Mouse (Mus musculus) forebrain, embryonic 12.5 days (tissue): Measurements from ENCODE around the gene Gm17655. TPM values are rescaled to one million over a fixed set of nuclear protein-coding genes. Genes with fewer than 3 reads are reported as not detected.
A peak's percentile ranks its signal among the peaks of the same experiment; 100 is the strongest.

ENCODE experiments used
- ATAC-seq: fragments of 200-750 bp; cut with Nextera tagmentation; 2 replicates; pipeline ENCODE4 v1.8.0; 2017; ENCODE audit warnings: moderate TSS enrichment; ENCODE audit not compliant: low FRiP score
- H3K27ac ChIP-seq: fragments of 300-500 bp; sonication (generic); 2 replicates; pipeline ENCODE4 v1.5.1; 2016; ENCODE audit warnings: mild to moderate bottlenecking
- H3K27me3 ChIP-seq: fragments of 300-500 bp; sonication (generic); 2 replicates; pipeline ENCODE4 v1.6.1; 2016; ENCODE audit warnings: mild to moderate bottlenecking
- H3K36me3 ChIP-seq: fragments of 300-500 bp; sonication (generic); replicated peaks from 2 replicates; pipeline ENCODE4 v1.6.1; 2016; ENCODE audit warnings: mild to moderate bottlenecking
- H3K4me1 ChIP-seq: fragments of 300-500 bp; sonication (generic); 2 replicates; pipeline ENCODE4 v1.6.1; 2016
- H3K4me2 ChIP-seq: fragments of 300-500 bp; sonication (generic); 2 replicates; pipeline ENCODE4 v1.6.1; 2016; ENCODE audit warnings: mild to moderate bottlenecking, moderate library complexity
- H3K4me3 ChIP-seq: fragments of 300-500 bp; sonication (generic); replicated peaks from 2 replicates; pipeline ENCODE4 v1.5.1; 2016; ENCODE audit warnings: mild to moderate bottlenecking
- H3K9ac ChIP-seq: fragments of 300-500 bp; sonication (generic); 2 replicates; pipeline ENCODE4 v1.6.1; 2016; ENCODE audit warnings: mild to moderate bottlenecking
- H3K9me3 ChIP-seq: fragments of 300-500 bp; sonication (generic); 2 replicates; pipeline ENCODE4 v1.6.1; 2016
- WGBS: fragments of 180-500 bp; shearing (Covaris S2); methylation state at CpG from one replicate; pipeline ENCODE4 v1.1.7; 2016; 5-methylcytosine and 5-hydroxymethylcytosine counted together
- polyA plus RNA-seq: library from polyadenylated mRNA; unstranded; fragments of >200 nt; fragmentation: Nextera tagmentation; extraction: Ambion mirVana; gene quantifications from 2 replicates; pipeline ENCODE4 v1.2.1, GENCODE M21; 2016

The Gm17655 gene
- polyA plus RNA-seq, 1 experiment from 2014 or later, result 8.4 TPM

- H3K27me3 ChIP-seq, result peaks cover 27% of the 10 kb centered on the region
- peak; percentile 36 for ATAC-seq
- 21% methylated on average over 34 of the region's 34 CpGs for WGBS
- H3K27ac ChIP-seq, result no peak overlapping the region
- peak overlapping the region; percentile 17; the same call in 1 of the 2 replicates for H3K9ac ChIP-seq
- H3K36me3 ChIP-seq, result peaks cover 45% of the 10 kb centered on the region
- peaks cover 38% of the 10 kb centered on the region for H3K4me1 ChIP-seq
- H3K4me2 ChIP-seq, result peak overlapping the region; percentile 64
- no peaks in the 10 kb centered on the region for H3K9me3 ChIP-seq
- peak overlapping the region; percentile 33 for H3K4me3 ChIP-seq
Measured at GRCm38 (mm10) chr5:110101716-110102347, 29.5 kb upstream of the Gm17655 start.

DNA sequence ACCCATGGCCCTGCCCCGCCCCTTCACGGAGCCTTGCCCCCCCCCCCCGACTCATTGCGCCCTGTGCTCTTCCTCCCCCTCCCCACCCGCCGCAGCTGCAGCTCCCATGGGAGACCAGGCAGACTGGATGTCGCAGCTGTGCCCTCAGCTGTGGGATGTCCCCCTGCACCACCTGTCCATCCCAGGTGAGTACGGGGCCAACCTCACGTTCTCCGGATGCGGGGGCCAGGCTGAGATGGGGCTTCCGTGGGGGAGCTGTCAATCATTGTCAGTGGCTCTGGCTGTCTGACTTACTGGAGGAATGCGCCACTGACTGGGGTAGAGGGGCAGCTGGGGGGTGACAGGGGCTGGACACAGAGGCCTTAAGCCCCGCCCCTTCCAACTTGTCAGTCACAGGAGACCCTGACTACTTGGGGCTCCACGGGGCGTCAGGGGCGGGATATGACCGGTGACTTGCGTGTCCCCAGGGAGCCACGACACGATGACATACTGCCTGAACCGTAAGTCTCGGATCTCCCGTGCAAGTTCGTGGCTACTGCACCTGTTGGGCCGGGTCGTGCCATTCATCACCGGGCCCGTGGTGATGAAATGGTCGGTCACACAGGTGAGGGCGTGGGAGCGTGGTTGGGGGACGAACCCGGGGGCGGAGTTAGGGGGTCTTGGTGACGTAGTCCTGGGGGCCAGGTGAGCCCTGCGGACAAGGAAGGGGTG, 28.8 kb upstream of the Gm17655 start:
- no peaks in the 10 kb centered on the region for H3K9me3 ChIP-seq
- H3K36me3 ChIP-seq, result peaks cover 39% of the 10 kb centered on the region
- peak overlapping the region; percentile 17; the same call in 1 of the 2 replicates for H3K9ac ChIP-seq
- 2% methylated on average over 36 of the region's 37 CpGs for WGBS
- H3K27me3 ChIP-seq, result peaks cover 27% of the 10 kb centered on the region
- H3K4me3 ChIP-seq, result peak overlapping the region; percentile 33
- H3K4me1 ChIP-seq, result peaks cover 30% of the 10 kb centered on the region
- peak overlapping the region; percentile 64 for H3K4me2 ChIP-seq
- ATAC-seq, result peak; percentile 17
- no peak overlapping the region for H3K27ac ChIP-seq

DNA sequence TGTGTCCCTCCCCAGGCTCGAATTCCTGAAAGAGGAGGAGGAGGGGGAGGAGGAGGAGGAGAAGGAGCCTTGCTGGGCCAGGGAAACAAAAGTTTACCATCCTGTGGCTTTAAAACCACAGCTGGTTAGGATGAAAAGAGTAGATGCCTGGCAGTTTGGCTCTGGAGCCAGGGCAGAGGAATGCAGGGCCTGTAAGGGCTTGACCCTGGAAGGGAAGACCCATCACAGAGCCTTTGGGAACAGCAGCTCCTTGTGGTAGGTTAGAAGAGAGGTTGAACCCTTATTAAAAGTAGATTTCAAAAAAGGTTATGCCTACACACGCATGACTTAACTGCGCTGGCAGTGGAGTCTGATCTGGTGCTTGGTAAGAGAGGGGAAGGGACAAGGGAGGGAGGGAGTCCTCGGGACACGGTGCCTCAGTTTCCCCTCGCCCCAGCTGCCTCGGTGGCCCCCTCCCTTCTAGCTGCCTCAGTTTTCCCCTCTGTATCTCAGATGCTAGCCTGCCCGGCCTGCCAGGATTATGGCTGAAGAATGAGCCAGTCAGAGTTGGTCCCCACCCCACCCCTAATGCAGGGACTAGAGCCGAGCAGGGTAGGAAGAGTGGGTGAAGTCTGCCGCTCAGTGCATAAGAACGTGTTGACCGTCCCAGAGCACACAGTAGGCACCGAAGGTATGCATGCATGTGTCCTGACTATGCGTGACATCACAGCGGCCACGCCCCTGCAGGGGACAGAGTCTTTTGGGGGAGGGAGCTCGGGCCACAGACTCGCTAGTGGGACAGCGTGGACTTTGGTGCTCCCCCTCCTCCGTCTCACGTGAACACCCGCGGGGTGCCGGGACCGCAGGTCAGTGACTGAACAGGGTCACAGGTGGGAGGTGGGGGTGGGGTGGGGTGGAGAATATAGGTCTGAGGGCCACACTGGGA, 27.6 kb upstream of the Gm17655 start, which contains the start of gene Plcxd1:
Gene Plcxd1 (plus strand): TSS at position 314 of the 925 bp plus-strand sequence.
- peak within 1 kb of the TSS; percentile 1; the same call in 1 of the 2 replicates for H3K9ac ChIP-seq
- H3K4me2 ChIP-seq, result peak within 1 kb of the TSS; percentile 64
- no peak for ATAC-seq
- H3K4me1 ChIP-seq, result peaks cover 34% of the 10 kb centered on the region
- WGBS, result 4% methylated on average over 25 of the region's 25 CpGs
- H3K4me3 ChIP-seq, result peak within 1 kb of the TSS; percentile 33; the same call in 1 of the 2 replicates
- H3K27ac ChIP-seq, result no peak within 1 kb of the TSS
- peaks cover 27% of the 10 kb centered on the region for H3K36me3 ChIP-seq
- peaks cover 27% of the 10 kb centered on the region for H3K27me3 ChIP-seq
- no peaks in the 10 kb centered on the region for H3K9me3 ChIP-seq

GRCm38 (mm10) chr5:110098991-110099477, 26.7 kb upstream of the Gm17655 start:
- WGBS, result 39% methylated on average over 1 of the region's 1 CpGs
- peaks cover 19% of the 10 kb centered on the region for H3K36me3 ChIP-seq
- H3K27ac ChIP-seq, result no peak overlapping the region
- H3K4me1 ChIP-seq, result peaks cover 39% of the 10 kb centered on the region
- H3K4me3 ChIP-seq, result no peak overlapping the region
- ATAC-seq, result no peak
- no peaks in the 10 kb centered on the region for H3K9me3 ChIP-seq
- peaks cover 27% of the 10 kb centered on the region for H3K27me3 ChIP-seq
- no peak overlapping the region for H3K4me2 ChIP-seq
- no peak overlapping the region for H3K9ac ChIP-seq

GRCm38 (mm10) chr5:110094847-110095213, 22.5 kb upstream of the Gm17655 start:
- H3K27ac ChIP-seq, result peak overlapping the region; percentile 56; the same call in 1 of the 2 replicates
- H3K36me3 ChIP-seq, result no peaks in the 10 kb centered on the region
- peaks cover 1% of the 10 kb centered on the region; the same call in 1 of the 2 replicates for H3K27me3 ChIP-seq
- 18% methylated on average over 4 of the region's 4 CpGs for WGBS
- peak; percentile 20; the same call in 1 of the 2 replicates for ATAC-seq
- H3K9ac ChIP-seq, result peak overlapping the region; percentile 65
- peaks cover 17% of the 10 kb centered on the region for H3K4me1 ChIP-seq
- peak overlapping the region; percentile 68 for H3K4me2 ChIP-seq
- H3K9me3 ChIP-seq, result no peaks in the 10 kb centered on the region
- peak overlapping the region; percentile 51 for H3K4me3 ChIP-seq

- ATAC-seq, result peak; percentile 97
- under 1% methylated on average over 25 of the region's 25 CpGs for WGBS
- peak within 1 kb of the TSS; percentile 56 for H3K27ac ChIP-seq
Measured at GRCm38 (mm10) chr5:110094030-110094846, 21.9 kb upstream of the Gm17655 start, which contains the start of gene Gm35315. TSS of gene Gm35315 (minus strand) at chr5:110094420.

DNA sequence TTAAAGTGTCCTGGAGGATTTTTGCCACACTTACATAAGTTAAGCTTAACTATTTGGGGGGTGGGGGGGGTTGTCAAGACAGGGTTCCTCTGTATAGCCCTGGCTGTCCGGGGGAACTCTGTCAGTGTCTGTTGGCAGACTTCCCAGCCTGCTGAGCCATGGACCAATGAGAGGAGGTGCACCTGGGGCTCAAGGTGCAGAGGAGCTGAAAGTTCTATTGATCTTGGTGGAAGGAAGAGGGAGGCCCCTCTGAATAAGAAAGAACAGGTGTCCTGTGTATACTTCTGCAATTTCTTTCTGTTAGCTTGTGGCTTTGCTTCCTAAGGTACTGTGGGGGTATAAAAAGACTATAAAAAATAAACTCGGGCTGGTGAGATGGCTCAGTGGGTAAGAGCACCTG, 19.2 kb upstream of the Gm17655 start:
- no peak overlapping the region for H3K4me2 ChIP-seq
- no peak overlapping the region for H3K27ac ChIP-seq
- no peak for ATAC-seq
- no peak overlapping the region for H3K9ac ChIP-seq
- no peak overlapping the region for H3K4me3 ChIP-seq
- H3K9me3 ChIP-seq, result no peaks in the 10 kb centered on the region
- no peaks in the 10 kb centered on the region for H3K27me3 ChIP-seq
- 78% methylated on average over 2 of the region's 2 CpGs for WGBS
- H3K4me1 ChIP-seq, result peaks cover 9% of the 10 kb centered on the region
- H3K36me3 ChIP-seq, result no peaks in the 10 kb centered on the region

More at GRCm38 (mm10) chr5:110094030-110094846, 21.9 kb upstream of the Gm17655 start, which contains the start of gene Gm35315:
- H3K27me3 ChIP-seq, result no peaks in the 10 kb centered on the region
- H3K36me3 ChIP-seq, result no peaks in the 10 kb centered on the region
- no peaks in the 10 kb centered on the region for H3K9me3 ChIP-seq
- H3K4me2 ChIP-seq, result peak within 1 kb of the TSS; percentile 68
- peaks cover 12% of the 10 kb centered on the region for H3K4me1 ChIP-seq
- peak within 1 kb of the TSS; percentile 51 for H3K4me3 ChIP-seq
- H3K9ac ChIP-seq, result peak within 1 kb of the TSS; percentile 65

DNA sequence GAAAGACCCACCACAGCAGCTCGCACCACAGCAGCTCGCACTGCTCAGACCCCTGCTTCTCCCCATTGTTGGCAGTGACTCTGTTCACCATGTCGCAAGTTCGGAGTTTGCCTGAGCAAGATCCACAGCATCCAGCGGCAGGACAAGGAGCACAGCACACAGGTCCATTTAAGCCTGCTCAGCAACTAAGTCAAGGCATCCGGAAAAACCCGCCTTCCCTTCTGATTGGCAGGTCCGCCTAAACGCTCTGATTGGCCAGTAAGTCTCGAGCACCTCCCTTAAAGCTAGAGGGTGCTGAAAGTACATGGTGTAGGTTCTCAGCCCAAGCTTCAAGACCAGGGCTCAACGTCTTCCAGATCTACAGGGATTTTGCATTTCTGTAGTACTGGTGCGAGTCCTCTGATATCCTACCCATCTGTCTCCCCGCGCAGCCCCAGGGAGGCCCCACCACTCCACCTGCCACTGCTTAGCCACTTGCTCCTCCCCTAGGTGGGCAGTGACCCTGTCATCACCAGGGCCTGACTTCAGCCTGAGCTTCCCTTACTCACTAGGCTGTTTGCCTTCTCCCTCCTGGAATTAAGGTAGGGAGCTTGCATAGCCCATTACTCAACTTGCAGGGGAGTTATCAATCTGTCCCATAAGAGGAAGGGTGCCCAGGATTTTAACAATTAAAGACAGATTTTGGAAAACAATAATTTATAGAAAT, 14.0 kb upstream of the Gm17655 start:
- ATAC-seq, result no peak
- Histone ChIP-seq H3K4me2 (no peak overlapping the region), H3K27ac (no peak overlapping the region), H3K4me1 (no peaks in the 10 kb centered on the region), H3K9ac (no peak overlapping the region), H3K9me3 (peaks cover 11% of the 10 kb centered on the region; the same call in 1 of the 2 replicates), H3K36me3 (no peaks in the 10 kb centered on the region), H3K27me3 (no peaks in the 10 kb centered on the region), H3K4me3 (no peak overlapping the region)
- 41% methylated on average over 14 of the region's 14 CpGs for WGBS

GRCm38 (mm10) chr5:110082961-110083360, 10.6 kb upstream of the Gm17655 start:
- H3K27me3 ChIP-seq, result no peaks in the 10 kb centered on the region
- no peak overlapping the region for H3K27ac ChIP-seq
- no peak overlapping the region for H3K4me2 ChIP-seq
- no peaks in the 10 kb centered on the region for H3K4me1 ChIP-seq
- no peak for ATAC-seq
- whole genome bisulfite sequencing, result 85% methylated on average over 4 of the region's 4 CpGs
- H3K9me3 ChIP-seq, result peaks cover 35% of the 10 kb centered on the region
- no peak overlapping the region for H3K4me3 ChIP-seq
- H3K36me3 ChIP-seq, result peaks cover 13% of the 10 kb centered on the region
- no peak overlapping the region for H3K9ac ChIP-seq

DNA sequence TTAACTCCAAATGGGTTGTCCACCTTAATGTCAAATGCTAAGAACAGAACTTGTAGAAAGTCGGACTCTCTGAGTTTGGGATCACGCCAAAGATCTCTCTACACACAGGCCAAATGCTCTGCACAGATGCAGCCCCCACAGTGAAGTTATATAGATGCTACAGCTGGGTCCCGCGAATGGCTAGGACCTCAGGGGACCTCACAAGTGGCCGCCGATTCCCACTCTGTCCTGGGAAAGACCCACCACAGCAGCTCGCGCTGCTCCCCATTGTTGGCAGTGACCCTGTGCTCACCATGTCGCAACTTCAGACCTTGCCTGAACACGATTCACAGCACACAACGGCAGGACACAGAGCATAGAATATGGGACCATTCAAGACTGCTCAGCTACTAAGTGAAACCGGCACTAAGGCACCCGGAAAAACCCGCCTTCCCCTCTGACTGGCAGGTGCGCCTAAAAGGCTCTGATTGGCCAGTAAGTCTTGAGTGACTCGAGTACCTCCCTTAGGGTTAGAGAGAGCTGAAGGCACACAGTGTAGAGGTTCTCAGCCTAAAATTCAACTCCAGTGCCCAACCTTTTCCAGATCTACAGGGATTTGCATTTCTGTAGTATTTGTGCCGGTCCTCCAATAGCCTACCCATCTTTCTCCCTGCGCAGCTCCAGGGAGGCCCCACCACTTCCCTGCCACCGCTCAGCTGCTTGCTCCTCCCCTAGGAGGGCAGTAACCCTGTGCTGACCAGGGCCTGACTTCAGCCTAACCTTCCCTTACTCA, 14.5 kb downstream of the Gm17655 start:
- peak overlapping the region; percentile 56 for H3K4me2 ChIP-seq
- peak; percentile 96 for ATAC-seq
- peak overlapping the region; percentile 54 for H3K9ac ChIP-seq
- no peaks in the 10 kb centered on the region for H3K27me3 ChIP-seq
- H3K4me1 ChIP-seq, result no peaks in the 10 kb centered on the region
- H3K36me3 ChIP-seq, result no peaks in the 10 kb centered on the region
- 0 out of 2 replicates have a peak, but pooled peaks cover 3% of the 10 kb centered on the region for H3K9me3 ChIP-seq
- no peak overlapping the region for H3K27ac ChIP-seq
- peak overlapping the region; percentile 52 for H3K4me3 ChIP-seq
- 4% methylated on average over 19 of the region's 19 CpGs for WGBS
